Mouse (Mus musculus) ES-CJ7 (cell line): ENCODE data around the gene Abcc3.
A peak's percentile ranks its signal among the peaks of the same experiment; 100 is the strongest.

ENCODE experiments used
- DNase-seq: peaks from one replicate; pipeline ENCODE4 v3.0.0; 2011; ENCODE audit warnings: low read depth, low spot score

Gene Abcc3

DNA sequence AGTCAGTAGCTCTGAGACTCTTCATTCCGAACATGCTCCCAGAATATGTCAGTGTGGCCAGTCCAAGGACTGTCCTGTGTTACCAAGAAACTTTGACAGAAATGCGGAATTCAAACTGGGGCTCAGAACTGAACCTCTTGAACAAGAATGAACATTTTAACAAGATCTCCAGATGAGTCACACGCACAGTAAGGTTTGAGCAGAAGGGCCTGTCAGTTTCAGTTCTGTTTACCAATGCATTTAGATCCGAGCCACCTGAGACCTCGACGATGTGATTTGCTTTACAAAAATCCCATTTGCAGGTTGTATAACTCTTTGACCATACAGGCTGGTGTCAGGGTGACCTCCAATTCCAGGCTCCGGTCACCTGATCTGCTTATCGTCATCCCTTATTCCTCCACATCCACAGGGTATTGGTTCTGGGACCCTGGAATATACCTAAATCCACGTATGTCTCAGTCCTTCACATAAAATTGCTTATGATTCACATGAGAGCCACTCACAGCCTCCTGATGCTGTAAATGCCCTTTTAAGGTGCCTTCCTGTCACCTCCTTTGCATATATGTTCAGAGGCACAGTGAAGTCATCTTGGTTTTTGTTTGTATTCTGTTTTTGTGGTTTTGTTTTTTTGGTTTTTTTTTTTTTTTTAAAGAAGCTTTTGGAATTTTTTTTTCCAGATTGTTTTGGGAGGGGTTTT is 37.1 kb downstream of the Abcc3 start:
- DNase-seq, result no peak

DNA sequence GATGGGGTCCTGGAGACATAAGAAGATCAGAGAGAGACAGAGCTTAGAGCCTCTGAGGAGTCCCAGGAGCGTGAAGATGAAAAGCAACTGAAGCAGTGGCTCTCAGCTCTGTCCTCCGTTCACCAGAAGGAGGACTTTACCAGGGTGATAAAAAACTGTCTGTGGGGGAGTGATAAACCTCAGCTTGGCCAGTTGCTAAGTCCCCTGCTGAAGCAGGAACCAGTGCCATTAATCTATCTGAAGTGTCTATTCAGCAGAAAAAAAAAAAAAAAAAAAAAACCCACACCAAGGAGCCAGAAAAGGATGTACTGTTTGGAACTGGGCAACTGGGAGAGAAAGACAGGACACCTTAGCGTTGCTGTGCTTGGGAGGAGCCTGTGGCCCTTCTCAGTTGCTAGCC is 41.7 kb downstream of the Abcc3 start:
- DNase-seq, result no peak

DNA sequence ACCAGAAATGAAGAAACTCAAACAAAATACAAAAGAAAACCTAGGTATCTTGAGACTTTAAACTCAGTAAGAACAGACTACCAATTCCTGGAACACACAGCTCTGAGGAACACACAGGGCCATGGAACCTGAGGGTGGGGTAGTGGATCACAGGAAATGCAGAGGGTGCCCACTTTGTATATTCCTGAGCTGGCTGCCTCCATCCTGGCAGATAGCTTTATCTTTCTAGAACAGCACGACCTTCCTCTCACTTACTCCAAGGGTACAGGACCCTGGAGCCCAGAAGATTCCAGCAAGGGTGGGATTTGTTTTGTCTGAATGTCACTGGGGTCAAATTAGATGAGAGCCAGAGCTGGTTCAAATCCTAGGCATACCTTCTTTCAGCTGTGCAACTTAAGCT is 42.5 kb downstream of the Abcc3 start:
- DNase-seq, result no peak

DNA sequence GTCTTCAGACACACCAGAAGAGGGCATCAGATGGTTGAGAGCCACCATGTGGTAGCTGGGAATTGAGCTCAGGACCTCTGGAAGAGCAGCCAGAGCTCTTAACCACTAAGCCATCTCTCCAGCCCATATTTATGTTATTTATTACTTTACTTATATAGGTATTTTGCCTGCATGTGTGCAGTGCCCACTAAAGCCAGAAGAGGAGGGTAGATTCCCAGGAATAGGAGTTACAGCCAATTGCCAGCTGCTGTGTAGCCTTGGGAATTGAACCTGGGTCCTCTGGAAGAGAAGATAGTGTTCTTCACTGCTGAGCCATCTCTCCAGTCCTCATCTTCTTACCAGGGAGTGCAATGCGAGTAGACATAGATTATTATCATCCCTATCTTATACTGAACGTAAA is 43.0 kb downstream of the Abcc3 start:
- DNase-seq, result no peak

DNA sequence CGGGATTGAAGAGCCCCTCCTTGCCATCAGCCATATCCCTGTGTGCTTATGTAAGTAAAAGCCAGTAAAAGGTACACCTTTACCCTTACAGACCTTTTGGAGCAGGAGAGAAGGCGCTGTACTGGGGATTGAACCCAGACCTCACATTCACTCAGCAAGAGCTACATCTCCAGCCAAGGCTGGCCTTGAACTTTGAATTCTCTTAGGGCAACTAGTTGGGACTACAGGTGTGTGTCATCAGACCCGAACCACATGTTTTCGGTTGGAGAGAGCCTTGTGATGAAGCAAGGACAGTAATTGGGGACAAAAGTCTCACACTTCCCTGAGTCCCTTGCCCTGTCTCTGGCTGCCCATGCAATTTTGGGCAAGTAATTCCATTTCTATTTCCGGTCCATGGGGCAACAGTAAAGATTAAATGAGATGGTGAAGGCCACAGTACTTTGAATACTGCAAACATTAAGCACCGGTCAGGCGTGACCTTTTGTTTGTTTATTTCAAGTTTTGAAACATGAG is 45.7 kb downstream of the Abcc3 start:
- no peak for DNase-seq

DNA sequence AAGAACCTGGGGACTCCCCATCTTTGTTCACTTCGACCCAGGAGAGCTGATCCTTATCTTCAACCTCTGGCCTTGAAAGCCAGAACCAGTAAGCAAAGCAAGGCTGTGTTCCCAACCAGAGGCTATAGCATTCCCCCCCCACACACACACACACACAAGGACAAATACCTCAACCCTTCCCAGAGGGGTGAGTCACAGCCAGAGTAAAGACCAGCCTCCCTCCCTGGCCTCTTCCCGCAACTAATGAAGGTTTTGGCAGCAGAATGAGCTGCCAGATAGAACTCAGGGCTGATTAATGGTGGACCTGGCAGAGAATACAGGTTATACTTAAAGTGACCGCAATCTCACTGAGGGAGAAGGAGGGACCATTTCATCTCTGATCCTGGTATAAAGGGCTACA is 46.2 kb downstream of the Abcc3 start:
- no peak for DNase-seq

DNA sequence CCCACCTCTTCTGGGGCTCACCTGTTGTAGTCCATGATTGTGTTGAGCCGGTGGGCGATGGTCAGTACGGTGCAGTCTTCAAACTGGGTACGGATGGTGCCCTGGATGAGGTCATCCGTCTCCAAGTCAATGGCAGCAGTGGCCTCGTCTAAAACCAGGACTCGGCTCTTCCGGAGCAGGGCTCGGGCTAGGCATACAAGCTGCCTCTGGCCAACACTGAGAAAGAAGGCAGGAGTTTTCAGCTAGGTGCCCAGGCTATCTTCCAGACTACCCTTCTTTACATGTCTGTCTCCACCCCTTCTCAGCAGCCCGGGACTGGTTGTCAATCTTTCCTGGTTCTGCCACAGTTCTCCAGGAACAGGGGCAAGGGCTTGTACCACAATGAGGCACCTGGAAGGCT is 46.9 kb downstream of the Abcc3 start:
- no peak for DNase-seq

DNA sequence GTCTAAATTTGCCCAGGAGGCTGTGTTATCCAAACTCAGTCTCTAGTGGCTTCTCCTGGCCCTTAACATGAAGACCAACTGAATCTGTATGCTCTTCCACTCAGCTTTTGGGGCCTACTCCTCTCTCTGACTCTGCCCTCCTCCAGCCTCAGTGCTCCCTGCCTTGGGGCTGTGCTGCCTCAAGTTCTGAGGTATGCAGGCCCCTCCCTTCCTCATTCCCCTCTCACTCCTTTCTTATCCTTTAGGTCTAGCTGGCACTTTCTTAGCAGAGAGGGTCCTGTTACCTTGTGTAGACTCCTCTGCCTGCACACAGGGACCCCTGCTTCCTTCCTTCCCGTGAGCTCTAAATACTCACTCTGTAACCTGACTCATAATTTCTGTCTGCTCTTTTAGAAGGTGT is 48.3 kb downstream of the Abcc3 start:
- no peak for DNase-seq

DNA sequence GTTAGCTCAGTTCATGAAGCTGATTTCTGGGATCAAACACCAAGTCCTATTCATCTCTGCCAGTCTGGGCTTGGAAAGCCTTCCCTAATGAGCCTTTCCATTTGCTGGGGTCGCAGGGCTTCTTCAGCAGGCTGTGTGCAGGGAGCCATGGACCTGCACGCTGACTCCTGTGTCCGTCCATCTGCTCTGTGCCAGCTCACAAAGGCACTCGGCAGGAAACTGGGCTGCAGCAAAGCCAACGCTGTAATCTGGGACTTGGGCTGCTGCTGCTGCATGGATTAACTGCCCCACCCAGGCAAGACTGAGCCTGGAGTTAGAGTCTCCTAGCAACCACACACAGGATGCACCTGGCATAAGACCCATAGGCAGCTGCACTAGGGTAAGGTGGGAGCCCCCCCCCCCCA is 48.8 kb downstream of the Abcc3 start:
- no peak for DNase-seq

DNA sequence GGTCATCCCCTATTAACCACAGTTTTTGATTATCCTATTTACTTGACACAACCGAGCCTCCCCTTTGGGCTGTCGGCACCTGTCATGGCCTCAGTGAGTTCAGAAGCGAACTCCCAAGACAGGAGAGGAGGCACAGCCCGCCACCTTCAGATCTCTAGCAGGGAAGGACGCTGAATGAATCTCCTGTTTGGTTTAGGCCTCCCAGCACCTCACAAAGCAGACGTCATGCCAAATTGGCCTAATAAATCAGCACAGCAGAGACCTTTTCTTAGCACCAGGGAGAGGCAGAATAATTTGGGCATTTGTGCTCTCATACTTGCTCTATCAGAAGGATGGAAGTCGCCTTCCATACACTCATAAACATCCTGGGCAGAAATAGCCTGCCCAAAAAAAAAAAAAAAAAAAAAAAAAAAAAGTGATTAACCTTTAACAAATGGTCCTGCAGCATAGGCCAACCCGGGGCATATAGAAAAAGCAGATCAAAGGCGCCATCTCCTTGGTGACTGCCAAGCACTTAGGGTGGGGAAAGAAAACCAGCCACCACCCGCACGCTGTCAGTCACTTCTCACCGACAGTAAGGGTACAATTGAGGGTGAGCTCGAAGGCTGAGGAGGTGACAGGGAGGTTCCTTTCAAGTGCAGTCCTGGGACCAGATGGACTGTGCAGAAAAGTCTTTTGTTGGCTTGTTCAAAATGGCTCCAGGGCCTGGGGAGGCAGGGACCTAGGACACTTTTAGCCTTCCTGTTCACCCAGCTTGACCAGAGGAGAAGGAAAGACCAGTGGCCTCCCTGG is 50.5 kb downstream of the Abcc3 start:
- no peak for DNase-seq

DNA sequence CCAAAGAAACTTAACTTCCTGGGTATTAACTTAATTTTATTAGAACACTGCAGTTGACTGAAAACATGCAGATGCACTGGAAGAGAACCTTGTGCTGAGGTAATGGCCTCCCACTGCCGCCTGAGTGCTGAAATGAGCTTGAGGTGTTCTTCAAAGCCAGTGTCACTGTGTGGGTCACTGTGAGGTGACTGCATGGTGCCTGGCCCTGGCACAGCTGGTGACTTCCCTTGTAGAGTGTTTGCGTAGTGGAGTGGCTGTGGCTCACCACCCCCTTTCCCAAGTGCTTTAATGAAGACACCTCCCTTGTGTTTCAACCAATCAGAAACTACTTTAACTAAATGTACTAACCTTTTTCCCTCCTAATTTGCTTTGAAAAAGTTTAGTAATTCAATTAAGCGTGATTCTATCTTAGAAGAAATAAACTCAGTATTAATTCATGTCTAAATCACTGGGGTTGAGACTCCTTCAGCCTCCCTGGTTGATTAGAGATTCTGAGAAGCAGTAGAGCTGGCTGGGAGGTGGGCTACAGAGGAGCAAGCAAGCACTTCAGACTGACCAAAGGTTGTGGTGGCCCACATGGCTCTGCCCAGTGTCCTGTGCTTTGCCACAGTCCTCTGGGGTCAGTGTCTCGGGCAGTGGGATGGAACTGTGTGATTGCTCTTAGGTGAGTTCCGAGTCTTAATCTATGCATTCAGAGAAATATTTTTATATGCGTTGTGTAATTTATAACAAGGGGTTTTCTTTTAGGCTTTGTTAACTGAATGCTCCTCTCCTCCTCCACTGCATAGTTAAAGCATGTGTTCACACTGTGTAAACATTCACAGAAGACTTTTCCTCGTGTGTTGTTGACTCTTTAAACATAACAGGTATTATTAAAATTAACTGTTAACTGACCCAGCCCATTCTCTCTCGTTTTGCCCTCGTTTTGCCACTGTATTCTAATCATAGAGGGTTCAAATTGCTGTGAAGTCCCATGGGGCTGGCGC is 51.6 kb downstream of the Abcc3 start:
- no peak for DNase-seq

DNA sequence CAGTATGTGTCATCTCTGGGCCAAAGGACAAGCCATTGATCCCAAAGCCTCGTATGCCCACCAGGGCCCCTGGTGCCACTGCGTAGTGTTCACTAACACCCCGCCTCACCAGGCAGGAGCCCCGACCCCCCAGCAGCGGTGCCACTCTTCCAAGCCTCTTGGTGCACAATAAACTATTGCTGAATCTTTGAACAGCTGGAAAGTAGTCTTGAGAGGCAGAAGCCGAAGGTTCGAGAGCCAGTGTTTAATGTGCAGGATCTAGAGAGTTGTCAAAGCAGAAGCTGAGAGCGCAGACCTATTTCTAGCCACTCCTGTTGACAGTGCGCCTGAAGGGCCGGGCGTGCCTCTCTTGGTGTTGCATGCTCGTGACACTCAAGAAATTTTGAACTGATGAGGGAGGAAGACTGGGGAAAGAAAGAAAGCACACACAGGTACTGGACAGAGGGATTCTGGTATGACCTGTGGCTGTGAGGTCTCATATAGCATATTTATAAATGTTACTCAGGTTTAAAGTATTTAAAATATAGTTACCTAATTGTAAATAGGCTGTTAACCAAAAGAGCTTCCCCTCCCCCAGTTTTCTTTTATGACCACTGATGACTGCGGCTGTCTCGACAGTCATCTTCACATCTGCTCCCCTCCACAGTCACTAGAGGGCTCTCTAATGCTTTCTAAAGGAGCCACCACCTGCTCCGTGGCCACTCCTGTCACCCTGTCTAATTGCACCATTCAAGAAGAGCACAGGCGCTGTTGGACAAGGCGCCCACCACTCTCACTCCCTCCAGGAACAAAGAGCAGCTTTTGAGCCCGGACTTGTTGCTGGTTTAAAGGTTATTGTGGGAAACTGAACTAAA is 52.8 kb downstream of the Abcc3 start:
- DNase-seq, result peak; percentile 73

DNA sequence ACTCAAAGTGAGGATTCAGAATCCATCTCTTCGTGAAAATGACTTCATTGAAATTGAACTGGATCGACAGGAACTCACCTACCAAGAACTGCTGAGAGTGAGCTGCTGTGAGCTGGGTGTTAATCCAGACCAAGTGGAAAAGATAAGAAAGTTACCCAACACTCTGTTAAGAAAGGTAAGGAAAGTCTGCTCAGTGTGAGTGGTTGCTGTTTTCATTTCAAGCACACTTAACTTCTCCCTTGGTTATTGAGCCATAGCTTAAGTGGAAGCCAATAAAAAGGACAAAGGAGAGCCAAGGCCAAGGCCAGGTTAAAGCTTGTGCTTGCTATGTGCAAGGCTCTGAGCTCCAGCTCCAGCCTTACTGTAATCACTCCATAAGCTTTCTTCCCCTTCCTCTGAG is 54.5 kb downstream of the Abcc3 start:
- no peak for DNase-seq

DNA sequence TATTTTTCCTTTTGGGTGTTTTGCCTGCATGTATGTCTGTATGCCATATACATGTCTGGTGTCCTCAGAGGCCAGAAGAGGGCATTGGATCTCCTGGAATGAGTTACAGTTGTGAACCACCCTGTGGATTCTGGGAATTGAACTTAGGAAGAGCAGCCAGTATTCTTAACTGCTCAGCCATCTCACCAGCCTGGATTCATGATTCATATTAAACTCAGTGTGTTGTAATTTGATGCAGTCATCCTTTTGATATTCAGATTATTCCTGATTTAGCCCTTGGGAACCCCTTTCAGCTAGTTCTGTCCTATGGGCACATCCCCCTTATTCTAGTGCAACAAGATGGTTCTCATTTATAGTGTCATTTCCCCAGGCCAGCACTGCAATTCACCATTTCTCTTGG is 56.2 kb downstream of the Abcc3 start:
- DNase-seq, result no peak

DNA sequence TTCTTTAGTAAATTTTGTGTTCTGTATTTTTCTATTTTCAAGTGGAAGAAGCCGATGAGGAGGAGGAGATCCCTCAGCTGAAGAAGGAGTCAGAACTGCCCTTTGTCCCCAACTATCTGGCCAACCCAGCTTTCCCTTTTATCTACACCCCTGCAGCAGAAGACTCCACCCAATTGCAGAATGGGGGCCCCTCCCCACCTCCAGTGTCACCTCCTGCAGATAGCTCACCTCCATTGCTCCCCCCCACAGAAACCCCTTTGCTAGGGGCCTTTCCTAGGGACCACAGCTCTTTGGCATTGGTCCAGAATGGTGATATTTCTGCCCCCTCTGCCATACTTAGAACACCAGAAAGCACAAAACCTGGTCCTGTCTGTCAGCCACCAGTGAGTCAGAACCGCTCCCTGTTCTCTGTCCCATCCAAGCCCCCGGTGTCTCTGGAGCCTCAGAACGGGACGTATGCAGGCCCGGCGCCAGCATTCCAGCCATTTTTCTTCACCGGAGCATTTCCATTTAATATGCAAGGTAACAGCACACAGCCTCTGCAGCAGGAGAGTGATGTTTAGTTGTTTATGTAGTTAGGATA is 58.3 kb downstream of the Abcc3 start:
- DNase-seq, result no peak

DNA sequence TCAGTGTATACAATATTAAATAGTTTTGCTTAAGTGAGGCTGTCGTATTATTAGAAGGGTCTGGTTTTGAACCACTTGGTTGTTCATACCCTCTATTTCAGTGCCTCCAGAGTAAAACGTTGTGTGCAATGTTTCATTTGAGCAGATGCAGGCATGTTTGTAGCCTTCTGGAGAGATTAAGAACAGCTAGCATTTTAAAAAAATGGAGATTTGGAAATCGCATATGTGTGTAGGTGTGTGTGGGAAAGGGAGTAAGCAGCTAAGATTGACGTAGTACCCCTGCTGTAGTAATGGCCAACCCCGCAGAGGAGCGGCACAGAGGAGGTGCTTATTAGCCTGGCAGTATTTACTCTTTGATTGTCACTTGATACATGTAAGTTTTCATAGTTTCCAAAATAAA is 60.1 kb downstream of the Abcc3 start:
- no peak for DNase-seq

DNA sequence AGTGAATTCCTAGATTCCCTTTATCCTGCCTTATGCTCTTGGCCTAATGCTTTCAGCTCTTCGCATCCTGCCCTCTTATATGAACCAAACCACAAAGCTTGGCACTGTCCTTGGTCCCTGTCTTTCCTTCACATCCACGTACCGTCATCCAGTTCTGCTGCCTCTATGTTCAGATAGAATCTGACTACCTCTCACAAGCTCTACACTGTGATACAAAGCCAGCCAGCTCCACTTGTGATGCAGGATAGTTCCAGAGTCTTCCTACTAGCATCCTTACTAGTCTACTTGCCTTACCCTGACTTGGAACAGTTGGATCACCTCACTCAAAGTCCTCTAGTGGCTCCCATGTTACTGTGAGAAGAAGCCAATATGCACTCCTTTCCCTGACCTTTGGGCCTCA is 62.6 kb downstream of the Abcc3 start:
- DNase-seq, result no peak

DNA sequence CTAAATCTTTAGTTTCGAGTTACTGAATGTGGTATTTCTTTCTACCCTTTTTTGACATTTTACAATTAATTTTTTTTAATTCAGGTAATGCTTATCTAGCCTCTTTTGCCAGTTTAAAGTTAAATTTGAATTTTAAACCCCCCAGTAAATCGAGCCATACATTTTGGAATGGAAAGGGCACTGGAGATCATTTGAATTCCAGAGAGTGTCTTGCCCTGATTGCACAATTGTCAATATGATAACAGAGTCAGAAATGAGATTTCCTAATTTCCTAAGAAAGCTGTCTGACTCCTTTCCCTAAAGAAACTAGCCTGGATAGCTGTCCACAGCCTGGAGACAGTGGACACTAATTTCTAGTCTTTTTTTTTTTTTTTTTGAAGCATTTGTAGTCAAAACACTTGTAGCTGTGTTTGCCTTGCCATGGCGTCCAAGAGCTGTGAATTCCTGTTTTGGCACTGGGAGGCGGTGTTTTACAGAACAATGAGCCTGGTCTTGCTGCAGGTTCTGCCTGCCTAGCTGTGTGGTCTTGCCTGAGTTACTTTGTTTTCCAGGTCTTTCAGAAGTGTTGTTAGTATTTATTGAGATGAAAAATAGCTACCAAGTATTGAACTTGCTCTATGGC is 63.4 kb downstream of the Abcc3 start:
- DNase-seq, result peak; percentile 69

DNA sequence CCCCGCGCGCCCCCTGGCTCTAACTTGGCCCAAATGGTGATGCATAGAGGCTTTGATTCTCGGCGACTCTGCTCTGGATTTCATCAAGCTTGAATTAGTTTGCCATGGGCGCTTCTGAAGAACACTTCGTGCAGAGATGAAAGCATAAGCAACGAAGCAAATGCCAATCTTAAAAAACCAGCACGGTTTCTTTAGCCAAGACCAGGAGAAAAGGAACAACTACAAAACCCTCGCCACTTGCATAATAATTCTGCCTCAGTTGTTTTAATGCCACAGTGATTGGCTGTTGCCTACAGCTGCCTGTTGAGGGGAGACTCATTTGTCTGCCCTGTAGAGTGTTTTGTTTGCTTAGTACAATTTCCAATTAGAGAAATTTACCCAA is 64.2 kb downstream of the Abcc3 start:
- DNase-seq, result no peak
